Mouse (Mus musculus) spleen, adult 18-20 months (tissue): ENCODE results near the gene Btnl10.

Source experiments
- DNase-seq, 2 experiments: peaks; one replicate each; pipeline ENCODE4 v3.0.0; 2022; ENCODE audit warnings: mixed read lengths in 2 of 2

Btnl10 gene

DNA sequence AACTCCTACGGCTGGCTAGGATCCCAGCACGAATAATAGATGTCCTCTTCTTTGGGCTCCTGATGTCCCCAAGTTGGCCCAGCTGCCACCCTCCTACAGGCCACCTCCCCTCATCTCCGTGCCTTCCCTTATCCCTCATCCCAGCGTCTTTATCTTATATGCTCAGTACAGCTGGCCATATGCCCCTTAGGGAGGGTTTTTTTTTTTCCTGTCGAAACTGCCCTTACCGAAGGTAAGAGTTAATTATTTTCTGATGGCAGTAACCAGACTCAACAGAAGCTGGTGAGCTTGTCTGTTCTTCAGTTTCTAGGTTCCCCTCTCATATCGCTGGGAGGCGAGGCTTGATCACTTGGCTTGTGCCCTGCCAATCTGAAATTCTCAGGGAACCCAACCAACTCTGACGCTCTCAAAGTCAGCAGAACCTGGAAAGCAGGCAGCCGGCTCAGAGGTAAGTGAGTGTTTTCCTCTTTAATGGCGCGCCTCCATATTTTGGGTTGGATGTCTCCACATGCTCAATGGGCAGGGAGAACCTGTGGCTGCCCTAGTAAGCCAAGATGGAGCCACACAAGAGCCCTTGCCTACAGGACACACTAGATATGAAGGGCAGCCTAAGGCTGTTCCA, at the start of gene Btnl10:
Gene Btnl10, plus strand, starts transcription at position 164 of the 622 bp plus-strand sequence.
- DNase-seq: no peak

DNA sequence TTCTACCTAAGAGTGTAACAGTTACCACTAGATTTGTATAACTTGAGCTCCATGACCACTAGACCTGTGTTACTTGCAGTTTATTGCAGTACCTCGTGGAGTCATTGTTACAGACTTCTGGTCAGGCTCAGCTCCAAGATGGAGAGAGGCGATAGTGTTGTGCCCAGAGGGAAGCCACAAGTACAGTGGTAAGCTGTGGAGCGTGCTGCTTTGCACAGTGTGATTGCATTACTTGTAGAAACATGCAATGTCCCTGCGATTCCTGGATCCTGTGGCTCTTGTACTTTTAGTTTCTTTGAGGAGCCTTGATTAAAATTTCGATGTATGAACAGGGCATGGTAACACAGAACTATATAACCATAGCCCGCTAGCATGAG, 49.8 kb upstream of the Btnl10 start:
- no peak for DNase-seq

DNA sequence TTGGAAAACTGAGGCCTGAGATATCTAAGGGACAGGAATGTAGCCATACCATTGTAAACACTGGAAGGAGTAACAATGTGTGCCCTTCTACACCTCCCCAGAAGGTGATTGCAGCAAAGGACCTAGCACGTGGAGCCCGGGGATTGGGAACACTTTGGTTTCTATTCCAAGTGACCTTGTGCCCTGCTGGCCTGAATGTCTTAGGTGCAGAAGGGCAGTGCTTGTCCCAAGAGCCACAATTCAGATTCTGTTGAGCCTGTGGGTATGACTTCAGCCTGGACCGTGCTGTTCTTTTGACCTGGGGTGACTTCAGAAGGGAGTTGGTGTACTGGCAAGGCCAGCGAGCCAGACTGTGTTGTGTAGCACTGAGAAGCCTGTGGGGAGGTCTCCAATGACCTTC, 46.7 kb upstream of the Btnl10 start:
- no peak for DNase-seq

DNA sequence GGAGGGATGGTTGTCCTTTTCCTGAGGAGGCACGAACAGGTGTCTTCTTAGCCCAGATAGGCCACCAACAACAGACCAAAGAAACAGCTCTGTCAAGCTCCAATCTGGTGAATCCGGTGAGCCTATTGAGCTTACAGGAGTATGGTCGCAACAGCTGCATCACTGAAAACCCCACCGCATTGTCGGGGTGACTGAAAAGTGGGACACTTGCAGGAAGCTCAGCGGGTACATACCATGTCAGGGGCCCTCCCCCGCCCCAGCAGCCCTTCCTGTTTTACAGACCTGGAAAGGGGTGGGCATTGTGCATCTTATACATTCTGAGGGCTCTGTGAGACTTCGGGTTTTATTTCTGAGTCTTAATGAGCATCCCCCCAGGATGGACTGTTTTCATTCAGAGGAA, 34.0 kb upstream of the Btnl10 start:
- no peak for DNase-seq

DNA sequence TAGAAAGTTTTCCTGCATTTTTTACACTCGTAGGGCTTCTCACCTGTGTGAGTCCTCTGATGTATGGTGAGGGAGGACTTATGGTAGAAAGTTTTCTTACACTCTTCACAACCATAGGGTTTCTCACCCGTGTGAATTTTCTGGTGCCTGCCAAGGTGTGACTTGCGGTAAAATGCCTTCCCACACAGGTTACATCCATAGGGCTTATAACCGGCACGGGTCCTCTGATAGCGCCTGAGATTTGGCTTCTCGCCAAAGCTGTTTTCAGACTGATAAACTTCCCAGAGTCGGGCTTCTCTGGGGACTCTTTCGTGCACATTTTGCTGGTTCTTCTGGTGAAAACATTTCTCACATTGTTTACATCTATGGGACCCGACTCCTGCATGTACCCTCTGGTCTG, 27.2 kb upstream of the Btnl10 start:
- no peak for DNase-seq

DNA sequence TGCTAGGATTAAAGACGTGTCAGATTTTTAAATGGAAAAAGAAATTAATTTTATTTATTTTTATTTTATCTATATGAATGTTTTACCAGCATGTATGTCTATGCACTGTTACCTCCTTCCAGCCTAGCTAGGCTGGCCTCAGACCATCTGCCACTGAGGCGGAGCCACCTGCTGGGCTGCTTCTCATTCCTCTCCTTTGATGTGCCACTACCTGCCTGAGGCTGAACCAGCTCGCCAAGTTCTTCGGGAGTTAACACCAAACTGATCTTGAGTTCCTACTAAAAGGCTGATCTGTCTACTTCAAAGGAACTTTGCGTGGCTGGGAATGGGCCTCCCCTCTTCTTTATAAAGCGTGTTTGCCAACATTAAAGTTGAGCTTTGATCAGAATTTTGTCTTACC, 23.3 kb upstream of the Btnl10 start:
- DNase-seq: no peak

DNA sequence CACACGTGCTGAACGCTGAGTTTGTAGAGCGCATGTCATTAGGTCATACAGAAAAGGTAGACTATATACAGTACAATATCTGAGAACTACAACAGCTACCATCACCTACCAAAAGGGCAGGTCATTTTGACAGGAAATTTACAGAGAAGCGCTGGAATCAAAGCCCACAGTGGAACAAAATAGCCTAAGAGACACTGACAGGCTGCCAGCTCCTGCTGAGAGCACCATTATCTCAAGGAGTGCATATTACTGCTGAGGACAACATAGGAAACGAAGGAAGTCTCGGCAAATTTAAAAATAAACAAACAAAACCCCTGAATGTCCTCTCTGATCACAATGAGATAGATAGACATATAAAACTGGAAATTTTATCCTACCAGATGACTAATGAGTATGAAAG, 20.2 kb upstream of the Btnl10 start:
- DNase-seq: no peak

DNA sequence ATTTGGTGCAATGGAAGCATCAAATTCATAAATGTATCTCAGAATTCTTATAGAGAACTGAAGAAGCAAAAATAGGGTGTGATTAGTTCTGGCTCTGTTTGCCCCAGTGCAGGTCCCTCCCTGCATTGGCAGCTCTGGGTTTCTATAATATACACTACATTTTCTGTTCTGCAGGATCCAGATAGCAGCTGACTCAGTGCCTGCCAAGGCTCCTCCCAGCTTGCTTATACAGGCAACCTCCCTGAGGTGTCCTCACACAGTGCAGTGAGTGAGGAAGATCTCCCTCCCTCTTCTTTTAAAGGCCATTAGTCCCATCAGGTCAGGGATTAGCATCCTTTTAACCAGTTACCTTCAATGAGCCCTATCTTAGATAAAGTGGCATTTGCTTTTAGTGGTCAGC, 16.6 kb upstream of the Btnl10 start:
- no peak for DNase-seq

DNA sequence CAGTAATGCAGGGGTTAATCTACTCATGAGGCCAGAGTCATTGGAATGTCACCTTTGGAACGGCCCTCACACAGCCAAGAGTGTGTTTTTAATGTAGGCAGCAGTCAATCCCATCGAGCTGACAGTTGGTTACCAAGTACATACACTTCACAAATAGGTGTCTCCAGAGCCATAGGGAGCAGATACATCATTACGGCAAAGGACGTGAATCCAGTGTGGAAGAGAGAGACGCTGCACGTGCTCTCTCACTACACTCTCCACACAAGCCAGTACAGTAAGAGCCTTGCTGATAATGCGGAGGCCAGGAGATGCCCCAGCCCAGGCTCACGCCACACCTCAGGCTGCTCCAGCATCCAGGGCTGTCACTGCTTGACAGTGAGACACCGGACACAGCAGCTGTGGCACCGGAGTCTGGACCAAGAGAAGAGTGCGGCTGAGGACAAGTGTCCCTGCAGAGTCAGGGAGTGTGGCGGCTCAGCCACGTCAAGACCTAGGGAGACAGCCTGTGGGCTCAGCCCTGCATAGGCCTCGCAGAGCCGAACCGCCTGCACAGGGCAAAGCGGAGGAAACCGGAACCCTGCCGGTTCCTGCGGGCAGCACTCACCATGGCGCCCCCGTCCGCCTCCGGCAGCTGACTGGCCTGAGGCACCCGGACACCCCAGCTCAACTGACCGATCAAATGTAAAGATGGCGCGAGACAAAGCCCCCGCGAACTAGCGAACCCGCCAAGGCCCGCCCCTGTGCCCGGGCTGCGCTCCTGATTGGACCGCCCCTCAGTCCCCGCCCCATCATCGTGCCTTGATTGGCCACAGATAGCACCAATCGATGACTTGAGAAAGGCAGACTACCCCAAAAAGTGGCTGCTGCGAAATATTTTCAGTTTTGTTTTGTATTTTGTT, 13.9 kb upstream of the Btnl10 start, which contains the start of gene Zfp39:
Gene Zfp39, minus strand, starts transcription at position 715 of the 899 bp plus-strand sequence.
- DNase-seq: peak; percentile 94 to 99

DNA sequence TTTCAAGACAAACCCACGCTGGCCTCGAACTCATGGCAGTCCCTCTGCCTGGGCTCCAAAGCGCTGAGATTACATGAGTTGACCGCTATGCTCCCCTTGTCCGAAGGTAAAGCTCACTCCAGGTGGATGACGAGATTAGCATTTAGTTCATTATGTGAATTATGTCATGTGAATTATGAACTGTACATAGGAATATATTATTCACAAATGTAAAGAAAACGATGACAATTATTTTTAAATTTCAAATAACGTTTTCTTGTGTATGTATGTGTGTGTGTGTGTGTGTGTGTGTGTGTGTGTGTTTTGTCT, 13.3 kb upstream of the Btnl10 start:
- DNase-seq: no peak

DNA sequence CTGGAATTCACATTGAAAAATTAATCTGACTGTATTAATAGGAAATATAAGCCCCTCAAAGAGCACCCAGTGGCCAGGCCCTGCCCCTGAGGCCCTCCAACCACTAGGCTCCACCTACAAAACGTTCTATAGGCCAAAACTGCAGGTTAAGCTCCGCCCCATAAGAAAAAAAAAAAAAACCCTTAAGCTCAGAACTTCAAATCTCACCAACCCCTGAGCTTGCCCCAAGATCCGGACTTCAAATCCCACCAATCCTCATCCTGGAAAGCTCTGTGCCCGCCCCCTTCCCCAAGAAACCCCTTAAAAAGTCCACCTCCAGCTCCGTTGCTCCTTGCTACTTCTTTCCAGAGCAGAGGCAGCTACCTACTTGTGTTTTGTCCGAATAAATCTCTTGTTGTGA, 12.9 kb upstream of the Btnl10 start:
- DNase-seq: peak in 1 of 2 experiments; percentile 8

DNA sequence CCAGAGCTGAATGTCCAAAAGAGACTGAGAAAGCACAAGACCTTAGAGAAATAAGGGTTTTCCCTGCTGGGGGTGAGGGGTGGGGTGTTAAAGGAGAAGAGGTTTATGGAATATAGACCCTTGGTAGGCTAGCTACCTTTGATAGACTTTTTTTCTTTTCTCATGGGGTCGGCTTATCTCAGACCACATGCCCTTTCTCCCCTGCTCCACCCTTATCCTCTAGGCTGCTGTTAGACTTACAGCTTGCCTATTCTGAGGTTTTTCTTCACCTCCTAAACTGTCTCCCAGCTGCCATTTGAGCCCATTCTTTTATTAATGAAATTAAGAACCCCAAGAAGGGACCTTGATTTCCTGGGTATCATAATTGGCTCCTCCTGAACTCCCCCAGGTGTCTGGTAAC, 3.9 kb upstream of the Btnl10 start:
- no peak for DNase-seq

DNA sequence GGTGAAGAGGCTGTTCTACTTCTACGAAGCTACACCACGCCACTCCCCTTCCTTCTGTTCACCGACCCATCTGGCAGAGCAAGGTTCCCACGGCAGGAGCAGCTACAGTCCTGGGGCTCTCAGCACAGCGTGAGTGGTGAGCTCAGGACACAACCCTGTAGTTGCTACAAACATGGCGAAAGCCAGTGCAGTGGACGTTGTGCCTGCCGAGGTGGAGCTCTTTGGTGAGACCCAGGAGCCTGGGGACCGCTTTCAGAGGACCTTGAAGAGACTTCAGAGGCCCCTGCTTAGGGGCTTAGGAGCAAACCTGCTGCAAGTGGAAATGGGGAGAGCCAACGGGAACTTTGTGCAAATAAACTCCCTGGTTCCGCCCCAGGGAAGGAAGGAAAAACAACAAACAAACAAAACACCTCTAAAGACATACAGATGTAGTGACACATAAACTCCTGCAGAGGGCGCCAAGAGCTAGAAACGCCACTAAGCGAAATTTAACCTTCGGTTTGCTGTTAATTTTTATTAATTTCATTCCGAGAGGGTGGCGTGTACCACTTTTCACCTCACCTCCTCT, 3.2 kb upstream of the Btnl10 start:
- peak in 1 of 2 experiments; percentile 5 for DNase-seq

DNA sequence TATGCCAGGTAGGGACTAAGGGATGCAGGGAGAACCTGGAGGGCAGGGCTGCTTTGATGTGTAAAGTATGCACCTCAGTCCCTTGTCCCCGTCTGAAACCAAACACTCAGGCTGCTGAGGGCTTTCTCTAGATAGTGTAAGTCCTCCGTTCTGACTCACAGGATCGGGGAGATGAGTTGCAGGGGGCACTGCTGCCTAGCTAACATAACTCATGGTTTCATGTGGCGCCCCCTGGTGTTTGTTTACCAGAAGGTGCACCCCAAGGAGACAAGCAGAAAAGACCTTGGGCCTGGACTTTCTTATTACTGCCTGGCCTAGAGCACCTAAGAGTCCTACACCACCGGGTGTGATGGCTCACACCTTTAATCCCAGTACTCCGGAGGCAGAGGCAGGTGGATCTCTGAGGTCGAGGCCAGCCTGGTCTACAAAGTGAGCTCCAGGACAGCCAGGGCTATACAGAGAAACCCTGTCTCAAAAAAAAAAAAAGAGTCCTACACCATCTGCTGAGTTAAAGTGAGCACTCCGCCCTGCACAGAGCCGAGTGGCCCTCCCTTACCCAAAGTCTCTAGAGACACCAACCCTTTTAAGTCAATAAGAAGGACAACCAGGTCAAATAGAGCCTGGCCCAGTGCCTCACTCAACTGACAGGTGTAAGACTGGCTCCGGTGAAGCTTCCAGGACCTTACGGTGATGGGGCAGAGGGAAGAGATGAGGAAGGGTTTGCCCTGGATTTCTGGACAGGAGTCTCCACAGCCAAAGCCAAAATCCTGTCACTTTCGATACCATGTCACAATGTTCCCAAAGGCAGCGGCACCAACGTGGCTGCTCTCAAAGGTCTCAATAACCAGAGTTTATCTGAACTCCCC, 596 bp upstream of the Btnl10 start:
- DNase-seq: peak in 1 of 2 experiments; percentile 57

DNA sequence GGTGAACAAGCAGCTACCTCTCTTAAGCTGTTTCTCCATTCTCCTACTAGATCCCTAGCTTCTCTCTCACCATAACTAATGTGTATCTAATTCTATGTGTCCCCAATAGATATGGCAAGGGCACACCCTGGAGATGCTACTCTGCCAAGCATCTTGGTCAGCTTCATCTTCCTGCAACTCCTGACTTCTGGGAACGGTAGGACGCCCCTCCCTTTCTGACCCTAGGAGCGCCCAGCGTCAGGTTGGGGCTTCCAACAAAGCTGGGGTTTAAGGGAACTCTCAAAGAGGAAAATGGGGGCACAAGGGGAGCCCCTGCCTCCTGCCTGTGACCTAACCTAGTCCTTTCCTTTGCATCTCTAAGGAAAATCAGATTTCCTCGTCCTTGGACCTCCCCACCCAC, 1.1 kb downstream of the Btnl10 start:
- DNase-seq: no peak

DNA sequence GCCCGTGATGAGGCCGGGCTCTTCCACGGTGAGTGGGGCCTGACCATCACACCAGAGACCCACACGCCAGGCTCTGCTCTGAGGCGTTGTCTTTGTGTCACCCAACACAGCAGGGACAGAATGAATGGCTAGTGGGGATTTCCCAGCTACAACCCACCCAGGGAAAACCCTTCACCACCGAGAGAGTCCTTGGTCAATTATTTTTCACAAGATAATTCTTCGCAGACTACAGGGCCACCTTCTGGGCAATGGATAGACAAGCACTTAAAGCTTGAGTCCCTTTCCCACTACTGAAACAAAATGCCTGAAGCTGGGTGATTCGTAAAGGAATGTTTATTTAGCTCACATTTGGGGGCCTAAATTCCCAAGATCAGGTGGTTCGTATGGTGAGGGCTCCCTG, 4.7 kb downstream of the Btnl10 start:
- DNase-seq: no peak

DNA sequence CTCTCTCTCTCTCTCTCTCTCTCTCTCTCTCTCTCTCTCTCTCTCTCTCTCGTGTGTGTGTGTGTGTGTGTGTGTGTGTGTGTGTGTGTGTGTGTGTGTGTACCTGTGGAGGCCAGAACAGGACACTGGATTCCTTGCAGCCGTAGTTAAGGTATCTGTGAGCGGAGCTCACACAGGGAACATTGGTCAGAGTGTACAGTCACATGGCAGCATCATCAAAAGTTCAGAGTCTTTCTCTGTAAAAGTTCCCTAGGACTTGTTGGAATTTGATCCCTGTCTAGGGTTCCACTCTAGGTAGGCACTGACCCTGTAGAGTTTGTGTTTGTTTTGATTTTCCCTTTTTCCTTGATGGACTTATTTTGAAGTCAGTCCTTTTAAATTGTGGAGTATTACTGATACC, 8.9 kb downstream of the Btnl10 start:
- DNase-seq: no peak

DNA sequence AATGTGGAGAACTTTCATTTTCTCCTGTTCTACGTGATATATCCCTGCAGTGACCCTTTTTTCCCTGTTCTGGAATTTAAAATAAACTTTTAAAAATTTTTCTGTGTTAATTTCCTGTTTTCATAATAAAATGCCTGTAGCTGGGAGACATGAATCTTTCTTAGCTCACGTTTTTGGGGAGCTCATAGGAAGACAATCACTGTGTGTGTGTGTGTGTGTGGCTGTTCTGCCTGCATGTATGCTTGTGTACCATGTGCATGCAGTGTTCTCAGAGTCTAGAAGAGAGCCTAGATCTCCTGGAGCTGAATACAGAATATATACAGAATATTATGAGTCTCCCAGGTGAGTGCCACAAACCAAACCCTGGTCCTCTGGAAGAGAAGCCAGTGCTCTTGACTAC, 9.3 kb downstream of the Btnl10 start:
- DNase-seq: no peak

DNA sequence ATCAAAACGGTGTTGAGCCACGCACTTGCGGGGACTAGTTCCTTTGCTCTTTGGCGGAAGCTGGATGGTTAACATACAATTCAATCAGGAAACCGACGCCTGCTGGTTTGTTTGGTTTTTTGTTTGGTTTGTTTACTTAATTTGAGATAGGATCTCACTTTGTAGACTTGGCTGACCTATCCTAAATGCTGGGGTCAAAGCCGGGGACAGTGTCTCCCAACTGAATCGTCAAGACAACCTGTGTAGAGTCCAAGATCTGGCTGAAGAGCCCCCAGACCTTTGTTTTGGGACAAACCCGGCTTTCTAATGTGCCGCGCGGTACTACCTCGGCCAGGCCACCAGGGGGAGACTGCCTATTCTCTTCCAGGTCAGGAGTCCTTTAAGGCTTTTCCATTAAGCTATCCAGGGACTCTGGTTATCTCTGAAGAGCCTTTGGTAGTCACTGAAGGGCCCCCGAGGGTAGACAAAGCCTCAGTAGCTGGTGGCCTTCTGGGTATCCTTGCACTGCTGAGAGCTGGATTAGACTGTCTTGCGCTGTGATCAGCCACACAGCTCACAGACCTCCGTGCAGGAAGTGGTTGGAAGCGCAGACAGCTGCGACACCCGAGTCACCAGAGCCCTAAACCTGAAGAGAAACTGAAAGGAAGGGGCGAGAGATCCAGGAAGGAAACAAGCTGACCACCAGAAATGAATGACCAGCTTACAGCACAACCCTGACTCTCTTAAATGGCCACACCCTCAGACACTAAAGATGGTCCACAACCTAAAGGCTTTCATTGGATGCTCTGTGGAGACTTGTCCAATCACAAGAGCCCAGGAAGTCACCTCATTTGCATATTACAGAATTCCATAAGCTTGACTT, 10.3 kb downstream of the Btnl10 start:
- peak; percentile 59 to 67 for DNase-seq

DNA sequence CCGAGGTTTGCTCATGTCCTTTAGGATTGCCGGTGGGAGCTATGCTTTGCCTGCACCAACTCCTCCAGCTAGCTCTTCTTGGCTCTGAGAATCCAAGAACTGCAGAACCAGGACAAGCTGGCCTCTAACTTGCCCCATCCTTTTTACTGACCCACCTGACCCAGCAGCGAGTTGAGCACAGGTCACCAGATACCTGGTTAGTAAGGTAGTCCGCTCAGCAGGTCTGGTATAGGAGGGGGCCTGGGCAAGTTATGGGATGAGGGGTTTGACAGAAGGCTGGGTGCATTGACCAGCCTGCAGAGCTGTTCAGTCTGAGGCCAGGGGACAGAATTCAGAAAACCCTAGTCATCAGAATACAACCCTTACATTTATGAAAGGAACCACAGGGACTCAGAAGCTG, 11.3 kb downstream of the Btnl10 start:
- no peak for DNase-seq

DNA sequence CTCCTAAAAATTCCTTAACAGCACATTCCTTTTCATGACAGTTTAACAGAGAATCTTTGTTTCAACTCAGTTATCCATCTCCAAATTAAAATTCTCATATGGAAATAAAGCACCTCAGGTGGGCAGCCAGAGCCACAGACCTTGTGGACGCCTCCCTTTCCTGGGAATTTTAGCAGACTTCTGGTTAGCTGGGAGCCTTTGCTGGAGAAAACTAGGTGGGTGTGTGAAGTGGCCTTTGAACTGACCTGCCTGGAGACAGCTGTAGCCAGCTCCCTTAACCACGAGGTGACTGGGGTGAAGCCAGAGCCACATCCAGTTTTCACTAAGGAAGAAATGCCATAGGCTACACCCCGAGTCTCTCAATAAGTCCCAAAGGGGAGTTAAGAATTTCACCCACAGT, 11.9 kb downstream of the Btnl10 start:
- DNase-seq: no peak

DNA sequence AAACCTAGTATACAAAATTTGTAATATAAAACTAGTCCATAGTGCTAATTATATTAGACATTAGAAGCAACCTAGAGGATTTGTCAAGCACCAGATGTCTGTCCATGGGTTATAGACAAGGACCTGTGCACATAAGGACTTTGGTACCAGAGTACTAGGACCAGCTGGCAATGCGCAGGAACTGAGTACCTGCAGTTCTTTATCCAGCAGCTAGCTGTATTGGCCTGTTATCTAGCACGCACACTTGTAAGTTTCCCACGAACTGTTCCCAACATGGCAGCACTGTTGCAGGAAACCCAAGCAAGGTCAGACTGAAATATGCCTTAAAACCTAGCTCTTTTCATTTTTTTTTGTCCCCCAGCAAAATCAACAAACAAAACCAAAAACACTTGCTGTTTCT, 12.5 kb downstream of the Btnl10 start:
- DNase-seq: no peak
